In genomic region chr9:122128686-122129085, GRCm38 (mm10) we compare ENCODE assay signal across 14 mouse cellular contexts. TPM values are rescaled to one million over a fixed set of nuclear protein-coding genes. Genes with fewer than 3 reads are reported as not detected.
A peak's percentile ranks its signal among the peaks of the same experiment; 100 is the strongest.
DNase-seq lines count a peak whose midpoint lies in the region; ATAC-seq and TF ChIP-seq lines count a peak whose summit lies in the region.
"Had no signal": no experiment of that assay in that cellular context is flagged by ENCODE, and none has a peak within 500 bp of the region (broad histone marks: within the 10 kb centered on the region; RNA-seq: fewer than 3 reads in every experiment).

No protein-coding gene starts in this region.

- in situ Hi-C loops in CH12.LX (cut with MboI; ENCODE audit: low pct_ligation_motif_present, low pct_unique_long_range_greater_than_20kb, low sequenced_read_pairs) = loop anchor here (10.0 kb wide), 1 partner anchor 56 kb away; no protein-coding TSS in a partner anchor

- H3K9me3 ChIP-seq in heart, postnatal 0 days (replicated peaks; ENCODE audit: control insufficient read depth, low read length) = no peaks in the 10 kb centered on the region
- H3K9me3 ChIP-seq in CH12.LX (replicated peaks; ENCODE audit: low read length) = no peaks in the 10 kb centered on the region
- H3K9me3 ChIP-seq in megakaryocyte, embryonic 14.5 days = no peaks in the 10 kb centered on the region
- H3K9me3 ChIP-seq in neural tube, embryonic 15.5 days (replicated peaks) = no peaks in the 10 kb centered on the region
- H3K9me3 ChIP-seq: hindbrain, embryonic 15.5 days had no signal

- no peak for DNase-seq in heart, postnatal 0 days (ENCODE audit: low spot score)
- DNase-seq in heart, postnatal 14 days = no peak
- peak; percentile 19 for DNase-seq in CH12.LX (ENCODE audit: extremely low read depth)
- peak; percentile 57 for DNase-seq in thymus, postnatal 0 days (ENCODE audit: low spot score)
- DNase-seq in MN1 (ENCODE audit: low spot score) = no peak
- no peak for DNase-seq in retina, postnatal 1 day
- DNase-seq: adrenal gland, adult 8-10 months; cerebellum, adult 9-10 months; gastrocnemius, postnatal 10 days; lung, embryonic 14.5 days had no signal

- dilution Hi-C loops in CH12.LX (cut with MboI; ENCODE audit: extremely low pct_ligation_motif_present, extremely low pct_unique_long_range_greater_than_20kb, low sequenced_read_pairs) = no loop called here

- TF ChIP-seq POLR2A in CH12.LX (IDR thresholded peaks at IDR 0.05; ENCODE audit: low read depth, low read length) = no peak

- H3K27ac ChIP-seq in heart, postnatal 0 days (ENCODE audit: low read depth) = 0 out of 2 replicates have a peak overlapping the region, but pooled peaks have one; percentile 7
- no peak overlapping the region for H3K27ac ChIP-seq in CH12.LX (ENCODE audit: insufficient read depth, low read depth)
- H3K27ac ChIP-seq in neural tube, embryonic 15.5 days (replicated peaks) = no peak overlapping the region
- H3K27ac ChIP-seq: hindbrain, embryonic 15.5 days had no signal

- TF ChIP-seq RAD21 in CH12.LX (IDR thresholded peaks at IDR 0.05; ENCODE audit: low read depth, low read length) = no peak

- peaks cover 16% of the 10 kb centered on the region for H3K36me3 ChIP-seq in heart, postnatal 0 days (replicated peaks; ENCODE audit: control insufficient read depth, insufficient read depth, low read length)
- H3K36me3 ChIP-seq in CH12.LX (replicated peaks in 1 of 2; ENCODE audit: control insufficient read depth in 1 of 2, insufficient read depth in 1 of 2, low read length in 1 of 2) = no peaks in the 10 kb centered on the region
- peaks cover 26% of the 10 kb centered on the region for H3K36me3 ChIP-seq in megakaryocyte, embryonic 14.5 days (replicated peaks; ENCODE audit: low read length)
- H3K36me3 ChIP-seq in neural tube, embryonic 15.5 days = no peaks in the 10 kb centered on the region
- H3K36me3 ChIP-seq: hindbrain, embryonic 15.5 days had no signal

- WGBS in heart, postnatal 0 days = 46% methylated on average over 5 of the region's 5 CpGs
- WGBS in neural tube, embryonic 15.5 days = 81% methylated on average over 5 of the region's 5 CpGs

- peaks cover 18% of the 10 kb centered on the region; the same call in 1 of the 2 replicates for H3K4me1 ChIP-seq in heart, postnatal 0 days (ENCODE audit: control insufficient read depth, insufficient read depth)
- peaks cover 5 to 14% of the 10 kb centered on the region in 2 experiments; a peak in 3 of 4 replicates for H3K4me1 ChIP-seq in CH12.LX (ENCODE audit: control insufficient read depth in 1 of 2, insufficient read depth in 2 of 2)
- peaks cover 56% of the 10 kb centered on the region for H3K4me1 ChIP-seq in megakaryocyte, embryonic 14.5 days
- H3K4me1 ChIP-seq in neural tube, embryonic 15.5 days = peaks cover 20% of the 10 kb centered on the region

- TF ChIP-seq CTCF in heart, postnatal 0 days (IDR thresholded peaks at IDR 0.05; ENCODE audit: low read depth) = no peak
- TF ChIP-seq CTCF in CH12.LX (conservative IDR thresholded peaks at IDR 0.05 in 1 of 2, IDR thresholded peaks at IDR 0.05 in 1 of 2; ENCODE audit: low read depth in 2 of 2, low read length in 2 of 2) = no peak

- no peaks in the 10 kb centered on the region for H3K79me2 ChIP-seq in CH12.LX (replicated peaks; ENCODE audit: control insufficient read depth, extremely low read depth, insufficient read depth, poor library complexity, severe bottlenecking)

- H3K4me2 ChIP-seq in heart, postnatal 0 days (ENCODE audit: low read depth, low read length) = 0 out of 2 replicates have a peak overlapping the region, but pooled peaks have one; percentile 16
- H3K4me2 ChIP-seq in CH12.LX (ENCODE audit: insufficient read depth, low read depth, poor library complexity, severe bottlenecking) = no peak overlapping the region
- H3K4me2 ChIP-seq in neural tube, embryonic 15.5 days = no peak overlapping the region
- H3K4me2 ChIP-seq: hindbrain, embryonic 15.5 days; lung, embryonic 14.5 days had no signal

- intact Hi-C loops in heart, postnatal 14 days (cut with DNase I) = no loop called here

- ATAC-seq in heart, postnatal 0 days (ENCODE audit: insufficient read depth, low read depth) = no peak
- ATAC-seq in neural tube, embryonic 15.5 days (ENCODE audit: low FRiP score) = no peak

- no peak overlapping the region for H3K4me3 ChIP-seq in heart, postnatal 0 days (ENCODE audit: low read depth, low read length)
- no peak overlapping the region for H3K4me3 ChIP-seq in CH12.LX (replicated peaks in 1 of 3; ENCODE audit: low read depth in 2 of 3, low read length in 2 of 3, poor library complexity in 1 of 3)
- H3K4me3 ChIP-seq in megakaryocyte, embryonic 14.5 days (replicated peaks) = peak overlapping the region; percentile 75
- no peak overlapping the region for H3K4me3 ChIP-seq in neural tube, embryonic 15.5 days (replicated peaks)
- H3K4me3 ChIP-seq: erythroblast, embryonic 14.5 days; hindbrain, embryonic 15.5 days had no signal

- H3K9ac ChIP-seq in heart, postnatal 0 days (replicated peaks; ENCODE audit: low read depth, low read length) = no peak overlapping the region; the same call in 1 of the 2 replicates
- H3K9ac ChIP-seq in CH12.LX (ENCODE audit: insufficient read depth, low read depth) = 0 out of 2 replicates have a peak overlapping the region, but pooled peaks have one; percentile 12
- H3K9ac ChIP-seq in neural tube, embryonic 15.5 days (replicated peaks) = no peak overlapping the region
- H3K9ac ChIP-seq: hindbrain, embryonic 15.5 days; lung, embryonic 14.5 days had no signal

- no peak for TF ChIP-seq EP300 in heart, postnatal 0 days (IDR thresholded peaks at IDR 0.05; ENCODE audit: low read depth)
- TF ChIP-seq EP300 in CH12.LX (IDR thresholded peaks at IDR 0.05; ENCODE audit: low read length) = no peak

- no peaks in the 10 kb centered on the region for H3K27me3 ChIP-seq in heart, postnatal 0 days (ENCODE audit: control insufficient read depth, insufficient read depth, low read length)
- no peaks in the 10 kb centered on the region for H3K27me3 ChIP-seq in CH12.LX (replicated peaks)
- H3K27me3 ChIP-seq in megakaryocyte, embryonic 14.5 days (replicated peaks) = no peaks in the 10 kb centered on the region
- no peaks in the 10 kb centered on the region for H3K27me3 ChIP-seq in neural tube, embryonic 15.5 days (replicated peaks)
- H3K27me3 ChIP-seq: hindbrain, embryonic 15.5 days had no signal

TF ChIP-seq in CH12.LX, 34 proteins besides CTCF, POLR2A, EP300 and RAD21:
- TF ChIP-seq IRF4 (IDR thresholded peaks at IDR 0.05; ENCODE audit: low read depth, low read length) = no peak
- no peak for TF ChIP-seq HCFC1 (IDR thresholded peaks at IDR 0.05; ENCODE audit: low read depth, low read length)
- TF ChIP-seq MYC (IDR thresholded peaks at IDR 0.05; ENCODE audit: low read depth, low read length) = no peak

RNA-seq across cellular contexts. Expression of gene Snrk, which starts 11.6 kb away (rescaled TPM):
- total RNA-seq in heart, postnatal 0 days (2014; rRNA removed; ENCODE audit: low replicate concordance) = 60.4 and 61.7 TPM in 2 replicates
- 39.5 and 40.3 TPM in 2 replicates for polyA plus RNA-seq in heart, postnatal 0 days (2015; fragmentation: Nextera tagmentation; extraction: Ambion mirVana)
- total RNA-seq in heart, postnatal 14 days (2021) = 100 to 1,000 TPM; 173 to 206 TPM
- total RNA-seq in CH12.LX (2012; rRNA removed) = 10.5 and 13.1 TPM in 2 replicates
- total RNA-seq in CH12.LX (2014; rRNA removed) = 6.0 and 6.1 TPM in 2 replicates
- polyA plus RNA-seq in CH12.LX (2012; ENCODE audit: insufficient read length, low read depth) = 6.7 and 7.0 TPM in 2 replicates
- 10.0 and 21.0 TPM in 2 replicates for polyA plus RNA-seq in megakaryocyte, embryonic 14.5 days (2012; ENCODE audit: insufficient read depth, low replicate concordance)
- polyA plus RNA-seq in thymus, postnatal 0 days (2015; fragmentation: Nextera tagmentation; extraction: Ambion mirVana) = 38.5 and 42.3 TPM in 2 replicates
- 74.3 and 76.6 TPM in 2 replicates for polyA plus RNA-seq in neural tube, embryonic 15.5 days (2015; fragmentation: Nextera tagmentation; extraction: Ambion mirVana)

Comparison
In these comparisons a context has a peak if more than half of its experiments do, and no peak if none do; other contexts are left out.
1. DNase-seq: peak in CH12.LX (single experiment) and thymus, postnatal 0 days (single experiment); none in heart, postnatal 0 days (single experiment), heart, postnatal 14 days (0 of 2), MN1 (single experiment) and retina, postnatal 1 day (single experiment).